Mouse (Mus musculus) CH12F3 (cell line): ENCODE results near the gene Fbln5.

ENCODE experiments used
- in situ Hi-C: fragments of 300-500 bp; cut with MboI; formaldehyde crosslinking; loops from 2 replicates; pipeline ENCODE4 v1.14.3; 2020; ENCODE audit warnings: low sequenced_read_pairs

The Fbln5 gene

GRCm38 (mm10) chr12:101764870-101765269 is 54.0 kb downstream of the Fbln5 start:
- in situ Hi-C loops: no loop called here

DNA sequence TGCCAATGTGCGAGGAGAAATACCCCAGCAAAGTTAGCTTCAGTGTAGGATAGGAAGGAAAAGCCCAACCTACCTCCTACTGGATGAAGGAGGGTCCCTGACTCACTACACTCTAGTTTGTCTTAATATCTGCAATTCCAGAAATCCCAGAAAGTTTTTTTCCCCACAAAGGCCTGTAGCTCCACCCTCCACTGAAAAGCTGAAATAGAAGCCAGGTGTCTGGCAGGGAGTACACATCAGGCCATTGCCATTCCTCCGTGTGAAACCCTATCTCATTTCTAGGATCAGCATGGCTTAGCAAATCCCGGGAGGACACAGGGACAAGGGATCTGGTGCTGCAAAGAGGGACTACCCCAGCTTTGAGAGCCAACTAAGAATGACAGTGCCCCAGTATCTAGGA is 55.8 kb downstream of the Fbln5 start:
- in situ Hi-C loops: no loop called here

- in situ Hi-C loops: no loop called here
Observed at GRCm38 (mm10) chr12:101762054-101762453, 56.8 kb downstream of the Fbln5 start.

- in situ Hi-C loops: no loop called here
Observed at GRCm38 (mm10) chr12:101759440-101760045, 59.3 kb downstream of the Fbln5 start.

DNA sequence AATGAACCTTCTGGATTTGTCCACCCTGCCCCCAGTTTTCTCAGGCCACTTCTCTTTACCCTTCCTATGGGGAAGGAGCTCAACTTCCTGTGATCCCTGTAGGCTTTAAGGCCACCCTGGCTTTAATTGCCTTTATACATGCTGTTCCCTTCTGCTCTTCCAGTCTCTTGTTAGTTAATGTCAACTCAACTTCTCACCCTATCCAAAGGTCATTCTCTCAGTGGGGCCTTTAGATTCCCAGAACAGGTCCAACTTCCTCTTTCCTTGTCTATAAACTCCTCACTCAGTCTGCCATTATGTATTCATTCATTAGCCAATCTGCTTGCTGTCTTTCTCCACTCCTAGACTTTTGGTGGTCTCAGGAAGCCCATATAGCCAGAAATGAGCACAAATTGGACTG is 60.2 kb downstream of the Fbln5 start:
- in situ Hi-C loops: no loop called here

DNA sequence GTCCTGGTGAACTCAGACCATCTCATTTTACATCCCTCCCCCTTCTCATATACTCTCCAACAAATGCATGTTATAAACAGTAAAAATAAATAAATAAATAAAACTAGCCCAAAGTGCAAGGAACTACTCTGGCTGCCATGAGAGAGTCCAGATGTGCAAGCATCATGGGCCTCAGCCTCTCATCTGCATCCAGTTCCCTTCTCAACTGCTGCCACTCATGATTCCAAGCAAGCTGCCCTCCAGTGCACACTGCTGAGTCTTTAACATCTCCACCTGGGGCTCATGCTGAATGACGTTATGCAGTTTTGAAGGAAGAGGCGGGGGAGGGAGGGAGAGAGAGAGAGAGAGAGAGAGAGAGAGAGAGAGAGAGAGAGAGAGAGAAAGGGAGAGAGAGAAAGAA is 76.5 kb downstream of the Fbln5 start:
- in situ Hi-C loops: no loop called here

GRCm38 (mm10) chr12:101740486-101740885 is 78.4 kb downstream of the Fbln5 start:
- in situ Hi-C loops: no loop called here

- in situ Hi-C loops: no loop called here
Observed at GRCm38 (mm10) chr12:101740045-101740444, 78.8 kb downstream of the Fbln5 start.

DNA sequence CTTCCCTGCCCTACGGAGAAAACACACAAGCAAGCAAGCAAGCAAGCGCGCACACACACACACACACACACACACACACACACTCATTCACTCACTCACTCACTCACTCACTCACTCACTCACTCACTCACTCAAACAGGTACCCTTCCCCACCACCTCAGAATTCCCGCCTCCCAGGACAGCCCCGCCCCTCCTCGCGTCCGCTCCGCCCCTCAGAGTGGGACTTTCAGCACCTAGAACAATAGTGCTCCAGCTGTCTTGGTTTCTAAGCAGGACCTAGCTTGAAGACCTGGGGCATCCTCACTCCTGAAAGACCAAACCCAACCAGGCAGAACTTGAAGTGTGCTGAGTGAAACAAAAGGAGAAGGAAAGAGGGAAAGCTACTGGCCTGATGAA is 100.1 kb downstream of the Fbln5 start:
- in situ Hi-C loops: no loop called here

DNA sequence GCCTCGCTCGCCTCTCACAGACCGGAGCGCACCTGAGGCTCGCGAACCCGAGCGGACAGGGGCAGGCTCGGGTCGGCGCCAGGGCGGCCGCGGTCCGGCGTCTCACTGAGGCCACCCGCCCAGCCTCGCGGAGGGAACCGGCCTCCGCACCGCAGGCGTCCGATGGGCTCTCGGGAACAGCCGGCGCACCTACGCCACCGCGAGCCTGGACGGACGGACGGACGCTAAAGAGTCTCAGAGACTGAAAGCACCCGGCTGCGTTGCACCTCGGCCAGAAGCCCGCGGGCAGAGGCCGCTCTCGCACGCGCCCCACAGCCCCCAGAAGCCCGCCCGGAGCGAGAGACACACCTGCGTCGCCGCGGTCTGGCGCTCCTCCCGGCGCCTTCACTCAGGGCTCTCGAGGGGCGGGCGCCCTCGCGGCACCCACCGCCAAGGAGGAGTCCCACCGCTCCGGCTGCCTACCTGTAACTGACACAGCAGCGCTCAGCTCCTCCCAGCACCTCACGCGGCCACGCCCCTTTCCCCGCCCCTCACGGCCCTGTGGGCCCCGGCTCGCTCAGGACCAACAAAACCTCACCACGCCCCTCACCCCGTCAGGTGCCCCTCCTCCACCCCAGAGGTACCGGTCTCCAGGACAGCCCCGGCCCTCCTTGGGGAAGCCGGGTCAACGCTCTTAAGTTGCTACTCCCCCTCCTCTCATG is 100.7 kb downstream of the Fbln5 start, which contains the start of gene Tc2n:
Gene Tc2n (minus strand): TSS at position 470 of the 701 bp plus-strand sequence.
- in situ Hi-C loops: no loop called here

GRCm38 (mm10) chr12:101699176-101699575 is 119.7 kb downstream of the Fbln5 start:
- in situ Hi-C loops: no loop called here
